Mouse (Mus musculus) heart, adult 8-10 months (tissue): ENCODE measurements around the gene Sytl2. TPM values are rescaled to one million over a fixed set of nuclear protein-coding genes. Genes with fewer than 3 reads are reported as not detected.

Experiments used
- DNase-seq: peaks from one replicate; pipeline ENCODE4 v3.0.0; 2022; ENCODE audit warnings: low spot score
- total RNA-seq, 4 experiments: library from RNA; stranded (reverse); gene quantifications; 2 replicates each; pipeline ENCODE4 v1.2.4; 2022

Sytl2 gene
- total RNA-seq, 4 experiments from 2014 or later = 1.6 to 2.8 (median 2.2) TPM

DNA sequence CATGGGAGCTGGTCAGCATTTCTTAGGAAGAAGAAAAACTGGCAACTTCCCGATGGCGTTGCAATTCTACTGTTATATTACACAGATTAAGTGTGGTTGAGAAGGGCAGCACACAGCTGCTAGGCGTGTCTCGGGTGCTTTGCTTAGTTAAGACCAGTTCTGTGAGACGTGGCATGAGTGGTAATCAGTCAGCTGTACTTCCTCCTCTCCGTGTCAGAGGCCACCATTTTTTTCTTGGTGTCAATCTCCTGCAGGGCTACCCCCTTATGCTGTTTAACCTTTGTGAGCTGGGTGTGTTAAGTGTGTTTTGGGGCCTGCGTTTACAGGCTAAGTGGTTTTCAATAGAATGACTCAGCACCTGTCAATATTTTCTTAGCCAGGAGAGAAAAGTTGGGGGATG is 60.7 kb downstream of the Sytl2 start:
- DNase-seq = no peak

DNA sequence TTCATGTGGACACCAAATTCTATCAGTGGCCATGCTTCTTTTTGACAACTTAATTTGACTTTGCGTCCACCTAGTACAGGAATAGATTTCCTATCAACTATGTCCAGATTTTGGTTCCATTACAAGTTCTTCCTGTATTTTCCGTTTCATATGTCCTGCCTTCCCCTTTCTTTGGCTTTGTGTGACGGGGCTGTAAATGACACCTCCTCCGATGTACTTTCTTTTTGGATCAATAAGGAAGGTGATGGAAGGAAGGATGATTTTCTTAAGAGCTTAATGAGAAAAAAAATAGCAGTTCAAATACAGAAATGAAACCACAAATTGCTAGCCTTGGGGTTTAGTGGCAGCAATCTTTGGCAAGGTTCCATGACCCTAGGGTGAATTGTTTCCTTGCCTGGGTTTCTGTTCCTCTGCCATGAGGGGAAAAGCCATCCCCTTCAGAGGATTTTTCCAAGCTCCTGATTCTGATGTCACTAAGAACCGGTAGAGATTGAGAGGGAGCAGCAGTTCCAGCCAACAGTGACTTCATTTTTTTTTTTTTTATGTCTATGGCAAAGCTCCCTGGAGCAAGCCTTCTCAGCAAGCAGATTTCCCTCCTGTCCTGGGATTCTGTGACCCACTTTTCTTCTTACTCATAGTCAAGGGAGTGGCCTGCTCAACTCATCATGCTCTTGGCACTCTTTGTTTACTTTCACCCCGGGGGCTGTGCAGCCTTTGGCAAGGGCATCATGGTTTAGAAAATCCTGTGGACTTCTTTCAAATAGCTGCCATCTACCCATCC is 68.2 kb downstream of the Sytl2 start:
- peak; percentile 55 for DNase-seq

DNA sequence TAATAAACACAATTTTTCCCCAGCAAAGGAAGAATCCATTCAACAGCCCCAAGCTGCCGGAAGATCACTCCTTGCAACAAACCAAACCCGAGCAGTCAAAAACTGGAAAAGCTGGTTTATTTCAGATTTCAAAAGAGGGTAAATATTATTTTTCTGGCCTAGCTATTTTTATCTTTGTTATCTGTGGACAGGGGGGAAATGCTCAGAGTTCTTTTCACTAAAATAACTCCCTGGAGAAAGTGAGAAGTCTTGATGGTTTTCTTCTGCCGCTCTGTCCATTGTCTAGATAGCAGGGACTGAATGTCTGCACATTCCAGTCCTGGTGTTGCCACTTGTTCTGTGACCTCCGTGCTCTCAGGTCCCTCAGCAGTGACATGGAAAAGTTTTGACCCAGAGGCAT is 70.8 kb downstream of the Sytl2 start:
- DNase-seq = peak; percentile 33

DNA sequence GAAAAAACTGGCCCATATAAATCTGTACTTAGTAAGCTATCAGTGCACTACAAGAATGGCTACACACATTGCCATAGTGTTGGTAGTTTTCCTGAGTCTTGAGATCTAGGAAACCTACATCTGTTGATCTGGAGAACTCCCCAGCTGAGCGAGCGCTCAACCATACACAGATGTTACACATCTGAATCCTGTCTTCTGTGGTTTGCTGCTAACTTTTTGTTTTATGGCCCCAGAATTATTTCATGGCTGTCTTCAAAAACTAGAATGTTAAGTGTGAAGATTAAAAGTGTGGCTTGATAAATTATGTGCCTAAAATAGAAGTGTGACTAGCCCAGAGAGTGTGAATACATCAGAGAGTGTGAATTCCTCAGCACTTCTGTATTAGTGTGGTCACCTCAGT is 82.4 kb downstream of the Sytl2 start:
- no peak for DNase-seq

DNA sequence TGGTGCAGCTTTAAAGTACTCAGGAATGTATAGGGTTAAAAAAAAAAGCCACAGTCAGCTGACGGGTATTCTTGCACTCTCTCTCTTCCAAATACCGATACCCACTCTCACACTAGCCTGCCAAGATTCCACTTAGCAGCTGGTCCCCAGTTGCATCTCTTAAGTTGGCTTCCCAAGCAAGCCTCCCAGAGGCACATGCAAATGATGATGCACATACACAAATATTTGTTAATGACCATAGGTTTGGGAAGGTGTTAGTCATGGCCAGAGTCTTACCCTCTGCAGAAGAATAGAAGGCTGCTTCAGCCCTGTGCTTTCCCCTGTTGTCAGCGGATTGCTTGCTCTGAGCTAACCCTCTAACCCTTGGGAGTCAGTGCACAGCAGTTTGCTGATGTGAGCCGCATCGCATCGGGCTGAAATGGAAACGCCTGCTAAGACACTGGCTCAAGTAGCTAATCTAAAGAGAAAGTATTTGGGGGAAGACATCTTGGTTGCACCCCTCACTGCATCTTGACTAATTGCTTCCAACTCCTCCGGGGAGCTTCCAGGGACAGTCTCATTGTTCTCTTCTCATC is 84.9 kb downstream of the Sytl2 start:
- DNase-seq = no peak

DNA sequence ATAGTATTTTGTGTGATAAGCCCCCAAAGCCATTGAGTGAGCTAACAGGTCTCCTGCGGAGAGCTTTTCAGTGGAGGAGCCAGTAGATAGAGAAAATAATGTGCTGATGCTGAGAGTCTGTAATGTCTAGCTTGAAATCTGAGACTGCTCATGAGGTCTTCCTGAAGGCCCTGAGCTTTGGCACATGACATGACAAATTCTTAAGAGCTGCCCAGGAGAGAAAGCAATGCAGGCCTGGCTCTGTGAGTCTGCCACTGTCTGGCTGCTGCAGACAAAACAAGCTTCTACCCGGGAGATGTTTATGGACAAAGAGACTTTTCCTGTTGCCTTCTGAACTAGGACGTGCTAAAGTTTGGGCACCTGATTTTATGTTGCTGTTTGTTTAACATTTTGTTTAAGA is 87.7 kb downstream of the Sytl2 start:
- no peak for DNase-seq

DNA sequence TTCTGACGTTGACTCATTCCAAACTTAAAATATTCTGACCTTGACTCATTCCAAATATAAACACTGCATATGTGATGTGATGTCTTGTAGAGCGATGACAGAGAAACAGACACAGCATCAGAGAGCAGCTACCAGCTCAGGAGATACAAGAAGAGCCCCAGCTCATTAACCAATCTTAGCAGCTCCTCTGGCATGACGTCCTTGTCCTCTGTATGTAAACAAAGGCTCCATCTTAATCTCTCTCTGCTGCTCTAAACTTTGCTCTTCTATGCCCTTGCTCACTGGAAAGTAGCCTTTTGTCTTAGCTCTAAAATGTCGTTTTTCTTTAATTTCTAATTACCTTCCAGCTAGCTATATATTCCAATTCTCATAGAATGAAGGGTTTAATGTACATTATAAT is 93.0 kb downstream of the Sytl2 start:
- no peak for DNase-seq

DNA sequence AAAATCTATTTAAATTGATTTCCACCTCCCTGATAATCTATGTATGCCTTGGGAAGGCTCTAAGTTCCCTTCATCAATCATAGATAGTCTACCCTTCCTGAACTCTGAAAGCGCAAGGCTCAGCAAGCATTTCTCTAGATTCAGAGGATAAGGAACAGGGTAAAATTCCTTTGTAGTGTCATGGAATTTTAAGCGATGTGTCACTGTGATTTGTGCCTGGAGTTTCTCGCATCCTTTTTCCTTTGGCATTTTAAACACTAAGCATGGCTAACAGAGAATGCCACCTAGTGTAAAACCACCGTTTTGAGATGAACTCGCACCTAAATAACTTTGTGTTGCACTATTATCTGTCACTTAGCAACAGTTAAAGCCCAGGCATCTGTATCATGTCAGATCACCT is 93.9 kb downstream of the Sytl2 start:
- no peak for DNase-seq

DNA sequence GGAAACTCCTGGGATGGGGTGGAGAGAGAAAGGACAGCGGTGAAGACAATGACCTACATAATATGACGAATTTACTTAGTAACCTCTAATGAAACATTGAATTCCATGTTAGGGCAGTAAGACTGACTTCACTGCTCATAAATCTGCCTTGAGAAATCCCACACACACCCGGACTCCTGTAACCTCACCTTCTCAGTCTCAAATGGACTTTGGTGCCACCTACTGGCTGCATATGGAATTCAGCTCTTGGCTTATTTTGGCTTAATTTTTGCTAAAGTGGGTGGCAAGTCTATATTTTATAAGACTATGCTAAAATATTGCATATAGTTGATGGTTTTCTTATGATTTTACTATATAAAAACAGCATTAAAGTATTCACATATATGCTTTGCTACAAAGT is 107.9 kb downstream of the Sytl2 start:
- DNase-seq = peak; percentile 58

DNA sequence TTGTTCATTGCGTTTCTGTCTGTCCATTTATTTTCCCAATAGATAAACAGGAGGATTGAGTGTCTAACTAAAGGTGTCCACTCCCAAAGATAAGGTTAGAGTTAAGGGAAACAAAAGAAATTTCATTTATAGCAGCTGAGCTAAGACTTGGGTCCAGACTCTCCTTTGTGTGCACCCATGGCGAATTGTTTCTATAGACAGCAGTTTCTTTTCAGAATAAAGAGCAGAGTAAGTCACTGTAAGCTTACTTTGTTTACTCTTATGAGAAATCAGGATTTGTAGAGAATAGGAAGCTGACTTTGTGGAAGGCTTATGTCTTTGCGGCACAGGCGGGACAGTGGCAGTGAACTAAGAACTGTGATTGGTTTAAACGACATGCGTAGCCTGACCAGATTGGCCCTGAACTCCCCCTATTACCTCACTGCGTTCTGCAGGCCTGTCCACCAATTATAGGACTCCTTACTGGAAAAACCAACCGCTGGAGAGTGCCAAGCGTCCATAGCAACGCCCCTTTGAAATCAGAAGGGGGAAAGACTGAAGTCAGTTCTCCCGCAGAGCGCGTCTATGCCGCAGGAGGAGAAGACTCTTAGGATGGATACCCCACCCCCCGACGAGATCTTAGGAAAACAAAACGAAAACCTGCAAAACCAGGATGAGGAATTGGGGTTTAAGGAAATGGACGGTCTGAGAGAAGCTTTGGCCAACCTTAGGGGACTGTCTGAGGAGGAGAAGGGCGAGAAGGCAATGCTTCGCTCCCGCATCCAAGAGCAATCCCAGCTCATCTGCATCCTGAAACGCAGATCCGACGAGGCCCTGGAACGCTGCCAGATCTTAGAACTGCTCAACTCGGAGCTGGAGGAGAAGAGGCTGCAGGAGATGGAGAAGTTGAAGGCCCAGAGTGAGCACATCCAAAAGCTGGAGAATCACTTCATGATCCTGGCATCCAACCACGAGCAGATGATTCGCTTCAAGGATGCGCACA is 124.3 kb downstream of the Sytl2 start, which contains the start of gene Ccdc89:
TSS of gene Ccdc89 (plus strand) at position 558 of the 982 bp plus-strand sequence.
- DNase-seq = peak; percentile 86

DNA sequence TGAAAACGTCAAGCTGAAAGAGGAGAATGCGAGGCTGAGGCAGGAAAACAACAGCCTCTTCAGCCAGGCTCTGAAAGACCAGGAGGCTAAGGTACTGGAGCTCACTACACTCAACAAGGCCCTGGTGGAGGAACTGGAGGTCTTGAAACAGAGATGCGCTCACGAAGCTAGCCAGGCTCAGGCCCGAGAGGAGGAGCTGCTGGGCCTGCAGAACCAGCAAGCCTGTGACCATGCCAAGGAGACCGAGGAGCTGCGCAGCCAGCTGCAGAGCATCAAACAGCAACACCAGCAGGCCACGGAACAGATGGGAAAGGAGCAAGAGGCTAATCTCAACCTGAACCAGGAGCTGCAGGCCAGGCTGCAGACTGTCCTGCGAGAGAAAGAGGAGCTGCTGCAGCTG is 125.0 kb downstream of the Sytl2 start:
- DNase-seq = peak; percentile 11

DNA sequence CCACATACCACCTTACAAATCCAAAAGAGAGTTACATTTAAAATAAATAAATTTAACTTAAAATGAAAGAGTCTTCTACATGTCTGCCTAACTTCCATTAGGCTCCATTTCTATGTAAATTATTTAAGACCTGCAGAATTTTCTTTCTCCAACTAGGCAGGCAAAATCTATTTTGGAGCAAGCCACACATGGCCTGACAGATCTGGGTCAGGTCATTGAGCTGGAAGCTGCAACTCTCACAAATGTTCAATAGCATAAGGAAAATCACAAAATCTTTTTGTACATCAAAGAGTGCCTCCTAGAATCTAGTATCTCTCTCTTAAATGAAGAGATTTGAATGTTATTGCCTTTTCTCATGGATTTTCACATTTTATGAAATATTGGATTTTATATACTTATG is 130.2 kb downstream of the Sytl2 start:
- no peak for DNase-seq

DNA sequence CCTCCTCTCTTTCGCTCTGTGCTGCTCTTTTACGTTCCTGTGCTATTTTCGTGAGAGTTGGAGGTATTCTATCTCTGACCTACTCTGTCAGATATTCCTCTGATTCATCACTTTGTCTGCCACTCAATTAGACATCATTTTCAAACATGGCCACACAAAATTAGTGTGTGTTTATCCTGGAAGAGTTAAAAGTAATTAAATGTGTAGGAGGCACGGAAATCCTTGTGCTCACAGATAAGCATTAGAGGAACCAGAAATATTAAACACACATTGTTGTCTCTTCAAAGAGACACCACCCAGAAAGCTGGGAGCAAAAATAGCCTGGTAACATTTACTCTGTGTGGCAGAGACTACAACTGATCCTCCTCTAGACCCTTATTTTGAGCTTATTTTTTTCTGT is 138.0 kb downstream of the Sytl2 start:
- DNase-seq = no peak

DNA sequence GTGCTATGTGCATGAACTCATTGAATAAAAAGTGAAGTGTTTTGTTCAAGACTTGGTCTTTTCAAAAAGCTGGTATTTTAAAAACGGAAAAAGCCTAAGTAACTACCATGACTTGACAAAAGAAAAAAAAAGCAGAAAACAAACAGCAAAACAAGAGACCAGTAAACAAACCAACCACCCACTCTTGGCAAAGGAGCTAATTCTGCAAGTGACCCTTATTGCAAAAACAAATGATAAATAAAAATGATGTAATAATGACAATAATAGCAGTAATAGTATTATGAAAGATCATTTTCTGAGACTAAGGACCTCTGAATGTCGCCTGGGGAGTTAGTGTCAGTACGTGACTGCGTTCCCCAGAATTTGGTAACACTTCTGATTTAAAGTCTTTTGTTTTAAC is 140.0 kb downstream of the Sytl2 start:
- no peak for DNase-seq

DNA sequence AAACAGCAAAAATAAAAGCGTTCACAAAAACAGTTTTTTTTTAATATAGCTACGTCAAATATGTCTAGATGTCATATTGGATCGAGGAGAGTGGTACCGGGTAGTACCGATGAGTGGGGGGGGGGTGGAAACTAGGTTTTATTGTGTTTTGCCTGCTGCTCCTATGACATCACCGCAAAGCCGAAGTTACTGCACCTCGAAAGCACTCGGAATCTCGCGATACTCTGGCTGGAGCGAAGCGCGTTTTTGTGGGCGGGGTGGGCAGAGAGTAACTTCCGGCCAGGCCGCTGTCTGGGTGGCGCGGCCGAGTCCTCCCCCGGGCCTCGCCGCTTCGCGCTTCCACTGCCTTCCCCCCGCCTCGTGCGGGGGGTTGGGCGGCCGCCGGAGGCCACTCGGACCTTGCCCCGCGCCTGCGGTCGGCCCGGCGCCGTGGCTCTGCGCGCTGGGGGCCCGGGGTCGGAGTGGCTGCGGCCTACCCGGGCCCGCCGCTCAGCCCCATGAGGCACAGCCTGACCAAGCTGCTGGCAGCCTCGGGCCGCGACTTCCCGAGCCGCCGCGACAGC is 140.5 kb downstream of the Sytl2 start, which contains the start of gene Crebzf:
TSS of gene Crebzf (plus strand) at position 212 of the 563 bp plus-strand sequence.
- peak; percentile 95 for DNase-seq

DNA sequence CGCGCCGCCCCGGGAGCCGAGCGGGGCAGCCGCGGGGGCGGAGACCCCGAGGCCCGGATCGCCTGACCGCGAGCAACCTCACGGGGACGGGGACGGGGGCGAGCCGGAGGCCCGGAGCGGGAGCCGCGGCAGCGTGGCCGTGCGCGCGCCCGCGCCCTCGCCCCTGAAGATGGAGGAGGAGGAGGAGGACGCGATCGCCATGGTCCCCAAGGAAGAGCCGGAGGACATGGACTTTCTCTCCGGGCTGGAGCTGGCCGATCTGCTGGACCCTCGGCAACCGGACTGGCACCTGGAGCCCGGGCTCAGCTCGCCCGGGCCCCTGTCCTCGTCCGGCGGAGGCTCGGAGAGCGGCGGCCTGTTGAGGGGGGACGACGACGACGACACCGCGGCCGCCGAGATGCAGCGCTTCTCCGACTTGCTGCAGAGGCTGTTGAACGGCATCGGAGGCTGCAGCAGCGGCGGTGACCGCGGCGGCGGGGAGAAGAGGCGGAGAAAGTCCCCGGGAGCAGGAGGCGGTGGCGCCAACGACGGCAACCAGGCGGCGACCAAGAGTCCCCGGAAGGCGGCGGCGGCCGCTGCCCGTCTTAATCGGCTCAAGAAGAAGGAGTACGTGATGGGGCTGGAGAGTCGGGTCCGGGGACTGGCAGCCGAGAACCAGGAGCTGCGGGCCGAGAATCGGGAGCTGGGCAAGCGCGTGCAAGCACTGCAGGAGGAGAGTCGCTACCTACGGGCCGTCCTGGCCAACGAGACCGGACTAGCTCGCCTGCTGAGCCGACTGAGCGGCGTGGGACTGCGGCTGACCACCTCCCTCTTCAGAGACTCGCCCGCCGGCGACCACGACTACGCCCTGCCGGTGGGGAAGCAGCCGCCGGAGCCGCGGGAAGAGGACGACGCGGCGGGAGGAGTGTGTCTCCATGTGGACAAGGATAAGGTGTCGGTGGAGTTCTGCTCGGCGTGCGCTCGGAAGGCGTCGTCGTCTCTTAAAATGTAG is 141.3 kb downstream of the Sytl2 start:
- DNase-seq = peak; percentile 41

DNA sequence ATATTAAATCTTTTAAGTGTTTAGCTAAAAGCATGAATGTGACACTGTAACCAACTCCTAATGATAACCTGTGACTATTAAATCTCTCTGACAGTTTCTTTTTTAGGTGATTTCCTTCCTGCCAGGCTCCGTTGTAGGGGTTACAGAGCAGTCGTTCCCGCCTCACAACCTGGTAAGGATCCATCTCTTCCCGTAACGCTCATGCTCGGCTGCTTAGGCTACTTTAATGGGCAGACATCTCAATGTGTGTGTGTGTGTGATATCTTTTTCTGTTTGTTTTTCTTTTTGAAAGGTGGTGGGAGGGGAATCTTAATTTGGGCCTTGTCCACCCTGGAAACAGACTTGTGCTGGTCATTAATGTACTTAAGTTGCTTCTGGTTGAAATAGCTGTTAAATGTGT is 142.2 kb downstream of the Sytl2 start:
- DNase-seq = no peak

DNA sequence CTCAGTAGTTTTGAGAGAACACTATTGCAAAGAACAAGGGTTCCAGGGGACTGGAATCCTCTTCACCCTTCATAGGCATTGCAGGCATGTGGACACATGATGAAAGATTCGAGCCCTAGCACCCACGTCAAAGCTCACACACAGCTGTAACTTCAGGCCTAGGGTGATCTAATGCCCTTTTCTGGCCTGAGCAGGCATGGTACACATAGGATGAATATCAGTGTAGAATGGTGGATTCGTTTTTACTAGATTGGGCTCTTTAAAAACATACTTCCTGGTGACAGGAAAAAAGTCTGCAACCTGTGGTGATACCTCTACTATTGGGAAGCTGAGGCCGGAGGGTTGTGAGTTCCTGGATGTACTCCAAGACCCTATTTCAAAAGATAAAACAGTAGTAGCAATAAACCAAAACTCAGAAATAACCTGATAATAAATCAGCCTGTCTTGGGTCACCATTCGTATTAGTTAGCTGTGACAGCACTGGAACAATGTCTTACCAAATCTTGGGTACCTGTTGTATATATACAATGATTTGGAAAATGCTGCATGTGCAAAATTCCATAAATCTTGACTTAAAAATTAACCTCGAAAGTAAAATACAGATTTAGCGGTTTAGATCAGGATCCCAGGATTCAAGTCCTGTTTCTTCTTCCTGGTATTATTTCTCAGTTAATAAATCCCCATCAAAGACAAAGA is 154.2 kb downstream of the Sytl2 start:
- DNase-seq = no peak

DNA sequence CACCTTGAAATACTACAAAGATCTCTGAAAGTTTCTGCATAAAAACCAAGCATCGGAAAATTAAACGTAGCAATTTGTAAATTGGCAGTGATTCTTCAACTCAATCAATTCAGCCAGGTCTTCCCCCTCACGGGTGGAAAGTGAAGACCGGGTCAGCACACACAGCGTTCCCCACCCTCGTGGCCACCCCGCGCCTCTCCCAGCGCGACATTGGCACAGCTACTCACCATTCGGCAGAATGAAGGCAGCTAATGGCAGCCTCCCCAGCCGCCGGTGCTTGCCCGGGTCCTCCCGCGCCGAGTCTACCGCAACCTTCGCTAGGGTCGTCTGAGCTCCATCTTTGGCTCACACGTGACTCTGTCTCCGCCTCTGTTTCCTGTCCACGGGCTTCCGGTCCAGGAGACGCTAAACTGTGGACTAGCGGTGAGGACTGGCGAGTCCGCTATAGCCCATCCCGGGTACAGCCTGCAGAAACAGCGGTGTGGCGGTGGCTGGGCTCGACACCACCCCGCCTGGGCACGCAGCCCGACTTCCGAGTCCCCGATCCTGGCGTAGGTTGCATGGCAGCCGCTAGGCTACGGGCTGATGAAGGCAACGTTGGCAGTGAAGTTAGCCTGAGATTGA is 154.9 kb downstream of the Sytl2 start, which contains the start of gene Tmem126a:
TSS of gene Tmem126a (minus strand) at position 385 of the 624 bp plus-strand sequence.
- DNase-seq = peak; percentile 90
